Mouse (Mus musculus) Muller cell, postnatal 12 days (primary cell): ENCODE data around the gene Dtx2.
A peak's percentile ranks its signal among the peaks of the same experiment; 100 is the strongest.
"Not testable (repeated sequence)": the region's sequence is repeated elsewhere in the genome, so short reads cannot be mapped to it uniquely, and the experiment has no call there.

Experiments used
- DNase-seq: peaks from one replicate; pipeline ENCODE4 v3.0.0-alpha.2; 2015; ENCODE audit errors: inconsistent ontology term

The Dtx2 gene

DNA sequence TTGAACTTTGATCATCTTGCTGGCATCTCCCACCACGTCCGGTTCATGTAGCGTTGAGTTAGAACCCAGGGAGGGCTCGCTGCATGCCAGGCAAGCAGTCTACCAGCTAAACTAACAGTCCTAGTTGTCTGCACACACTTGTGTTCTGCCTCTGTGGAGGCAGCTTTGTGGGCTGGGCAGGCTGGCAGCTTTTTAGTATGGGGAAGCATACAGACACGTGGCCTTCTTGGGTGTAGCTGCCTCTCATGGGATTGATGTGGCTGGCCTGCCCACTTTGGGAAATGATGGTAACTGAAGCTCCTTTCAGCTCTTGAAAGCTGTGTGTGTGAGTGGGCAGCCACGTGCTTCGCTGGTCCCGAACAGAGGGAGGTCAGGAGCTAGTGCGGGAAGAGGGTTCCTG is 32.3 kb downstream of the Dtx2 start:
- no peak for DNase-seq

DNA sequence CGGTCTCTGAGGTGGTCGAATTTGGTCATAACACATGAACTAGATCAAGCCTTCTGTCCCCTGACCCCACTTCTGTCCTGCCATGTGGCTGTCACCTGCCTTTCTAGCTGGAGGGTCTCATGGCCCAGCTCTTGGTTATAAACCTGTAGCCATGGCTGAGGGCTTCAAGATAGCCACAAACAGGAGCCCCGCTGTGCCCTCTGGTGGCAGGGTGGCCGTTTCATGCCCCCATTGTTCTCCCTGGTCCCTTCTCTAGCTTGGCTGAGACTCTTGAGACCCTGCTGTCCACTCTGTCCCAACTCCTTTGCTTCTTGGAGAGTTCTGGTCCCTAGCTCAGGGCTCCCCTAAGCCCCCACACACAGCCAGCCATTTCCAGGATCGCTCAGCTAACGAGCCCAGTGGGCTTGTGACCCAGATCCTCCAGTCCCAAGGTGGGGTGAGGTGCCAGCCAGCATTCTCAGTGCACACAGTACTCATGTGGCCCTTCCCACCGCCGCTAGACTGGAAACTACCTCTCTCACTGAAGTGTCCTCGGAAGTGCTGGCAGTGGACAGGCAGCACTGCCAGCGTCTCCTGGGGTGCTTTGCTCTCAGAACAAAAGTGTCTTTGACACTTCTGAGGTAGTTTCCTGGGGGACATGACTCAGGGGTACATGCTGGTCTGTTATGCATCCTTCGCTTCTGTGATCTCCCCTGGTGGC is 33.2 kb downstream of the Dtx2 start:
- no peak for DNase-seq

DNA sequence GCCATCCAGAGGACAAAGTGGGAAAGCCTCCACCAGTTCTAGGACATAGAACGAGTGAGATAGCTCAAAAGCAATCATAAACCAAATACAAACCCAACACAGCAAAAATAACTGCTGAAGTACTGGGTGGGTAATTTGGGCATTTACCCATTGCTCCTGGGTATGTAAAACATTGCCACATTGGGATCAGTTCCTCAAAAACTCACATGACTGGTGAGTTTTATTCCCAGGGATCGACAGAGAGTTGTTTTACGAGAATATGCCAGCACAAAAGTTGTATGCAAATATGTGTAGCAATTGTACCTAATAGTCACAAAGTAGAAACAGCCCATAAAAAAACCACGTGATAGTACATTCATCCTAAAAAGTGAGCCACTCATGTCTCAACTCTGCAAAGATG is 40.3 kb downstream of the Dtx2 start:
- DNase-seq: no peak

DNA sequence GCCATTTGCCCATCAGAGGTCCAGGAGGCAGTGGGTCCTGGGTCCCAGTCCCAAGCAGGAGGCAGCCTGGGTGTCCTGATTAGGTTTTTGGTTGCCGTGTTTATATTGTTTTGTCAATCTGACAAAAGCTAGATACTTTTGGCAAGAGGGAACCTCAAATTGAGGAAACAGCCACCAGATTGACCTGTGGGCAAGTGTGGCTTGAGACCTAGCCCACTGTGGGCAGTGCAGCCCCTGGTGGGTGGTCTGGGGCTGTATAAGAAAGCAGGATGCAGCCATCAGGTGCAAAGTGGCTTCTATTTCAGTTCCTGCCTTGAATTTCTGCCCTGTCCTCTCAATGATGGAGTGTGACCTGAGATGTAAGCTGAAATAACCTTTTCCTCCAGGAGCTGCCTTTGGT is 40.7 kb downstream of the Dtx2 start:
- no peak for DNase-seq

- DNase-seq: no peak
These were observed 42.1 kb downstream of the Dtx2 start for GRCm38 (mm10) chr5:136036667-136037066.

GRCm38 (mm10) chr5:136038258-136039214 is 43.9 kb downstream of the Dtx2 start, which contains the start of gene Upk3b:
TSS of gene Upk3b (plus strand) at chr5:136038496.
- no peak for DNase-seq

DNA sequence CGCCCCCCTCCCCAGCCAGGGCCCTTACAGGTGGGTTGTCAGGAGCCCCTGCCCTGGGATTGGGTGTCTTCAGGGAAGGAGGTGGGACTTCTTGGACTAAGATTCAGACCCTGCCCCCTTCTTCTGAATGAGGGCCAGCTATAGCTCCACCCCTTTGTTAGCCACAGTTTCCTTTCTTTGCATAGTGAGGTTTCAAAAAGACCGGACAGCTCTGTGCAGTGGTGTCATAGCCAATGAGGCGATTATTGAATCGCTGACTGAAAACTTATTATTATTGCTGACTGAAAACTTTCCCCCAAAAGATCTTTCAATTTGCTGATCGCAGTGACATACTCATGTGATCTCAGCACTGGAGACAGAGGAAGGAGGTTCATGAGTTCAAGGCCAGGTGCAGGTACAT is 45.6 kb downstream of the Dtx2 start:
- DNase-seq: no peak

DNA sequence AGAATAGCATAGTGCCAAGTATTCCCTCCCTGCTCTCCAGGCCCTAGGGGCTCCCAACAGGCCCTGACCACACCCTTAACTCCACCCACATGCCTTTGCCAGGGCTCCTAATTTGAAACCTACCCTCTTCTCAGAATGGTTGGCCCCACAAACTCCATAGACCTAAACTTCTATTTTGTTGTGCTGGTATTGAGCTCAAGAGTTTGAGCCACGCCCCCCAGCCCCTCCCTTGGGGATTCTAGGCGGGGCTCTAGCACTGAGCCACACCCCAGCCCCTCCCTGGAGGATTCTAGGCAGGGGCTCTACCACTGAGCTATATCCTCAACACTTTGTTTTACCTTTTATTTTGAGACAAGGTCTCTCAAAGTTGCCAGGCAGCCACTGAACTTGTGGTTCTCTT is 46.7 kb downstream of the Dtx2 start:
- DNase-seq: no peak

DNA sequence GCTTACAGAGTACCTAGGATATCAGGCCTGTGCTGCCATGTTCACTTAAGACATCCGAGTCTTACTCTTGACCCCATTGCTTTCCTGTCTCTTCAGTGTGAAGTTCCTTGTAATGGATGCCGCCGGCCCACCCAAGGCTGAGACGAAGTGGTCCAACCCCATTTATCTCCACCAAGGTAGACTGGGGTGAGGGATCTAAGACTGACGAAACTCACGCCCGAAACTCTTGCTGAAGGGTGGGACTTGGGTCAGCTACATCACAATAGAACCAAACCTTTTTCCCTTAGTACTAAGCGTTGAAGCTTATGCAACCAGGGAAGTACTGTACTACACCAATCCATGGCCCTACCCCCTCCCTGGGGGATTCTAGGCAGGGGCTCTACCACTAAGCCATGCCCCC is 47.1 kb downstream of the Dtx2 start:
- DNase-seq: no peak

GRCm38 (mm10) chr5:136044865-136045264 is 50.3 kb downstream of the Dtx2 start:
- no peak for DNase-seq

DNA sequence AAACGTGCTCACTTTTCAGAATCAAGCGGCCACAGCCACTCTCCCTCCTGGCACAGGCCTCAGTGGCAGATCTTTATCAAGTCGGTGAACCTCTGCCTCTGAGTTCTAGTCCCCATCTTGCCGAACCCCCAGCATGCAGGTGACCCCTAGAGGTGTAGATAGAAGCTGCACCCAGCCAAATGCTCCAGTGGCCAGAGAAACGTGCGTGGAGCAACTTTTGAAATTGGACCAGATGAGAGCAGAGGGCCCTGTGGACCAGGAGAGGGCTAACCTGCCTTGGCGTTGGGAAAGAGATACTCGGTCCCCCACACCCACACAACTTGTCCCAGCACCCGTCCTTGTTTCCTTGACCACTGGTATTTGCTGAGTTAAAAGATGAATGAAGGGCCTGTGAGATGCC is 50.8 kb downstream of the Dtx2 start:
- DNase-seq: peak; percentile 22

GRCm38 (mm10) chr5:136045987-136046386 is 51.4 kb downstream of the Dtx2 start:
- DNase-seq: peak; percentile 89

GRCm38 (mm10) chr5:136048541-136048940 is 53.9 kb downstream of the Dtx2 start:
- DNase-seq: not testable (repeated sequence)

GRCm38 (mm10) chr5:136049926-136050325 is 55.3 kb downstream of the Dtx2 start:
- peak; percentile 81 for DNase-seq

GRCm38 (mm10) chr5:136051231-136052085 is 56.9 kb downstream of the Dtx2 start:
- peak; percentile 98 for DNase-seq

DNA sequence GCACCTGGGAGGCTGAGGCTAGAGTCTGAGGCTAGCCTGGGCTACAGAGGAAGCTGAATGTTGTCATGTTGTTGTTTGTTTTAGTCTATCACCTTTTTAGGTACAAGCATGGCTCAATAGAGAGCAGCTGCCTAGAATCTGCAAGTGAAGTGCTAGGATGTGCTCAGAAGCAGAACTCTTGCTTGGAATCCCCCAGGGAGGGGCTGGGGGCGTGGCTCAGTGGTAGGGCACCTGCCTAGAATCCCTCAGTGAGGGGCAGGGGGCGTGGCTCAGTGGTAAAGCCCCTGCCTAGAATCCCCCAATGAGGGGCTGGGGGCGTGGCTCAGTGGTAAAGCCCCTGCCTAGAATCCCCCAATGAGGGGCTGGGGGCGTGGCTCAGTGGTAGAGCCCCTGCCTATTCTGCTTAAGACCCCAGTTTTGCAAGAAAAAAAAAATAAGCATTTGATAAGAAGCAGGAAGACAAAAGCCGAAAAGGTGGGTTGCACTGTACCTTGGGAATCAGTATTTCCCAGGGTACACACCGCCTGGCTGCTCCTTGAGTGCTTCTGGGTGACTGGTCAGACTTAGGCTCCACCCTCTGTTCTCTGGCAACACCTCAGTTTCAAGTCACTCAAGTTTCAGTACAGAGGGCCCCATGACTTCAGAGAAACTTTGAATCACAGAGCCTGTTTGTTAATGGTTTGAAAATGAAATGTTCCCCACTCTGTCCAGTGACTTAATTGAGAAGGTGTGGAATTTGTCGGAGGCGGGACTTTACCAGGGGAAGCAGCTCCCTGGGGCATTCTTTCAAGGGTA is 58.5 kb downstream of the Dtx2 start:
- peak; percentile 65 for DNase-seq

DNA sequence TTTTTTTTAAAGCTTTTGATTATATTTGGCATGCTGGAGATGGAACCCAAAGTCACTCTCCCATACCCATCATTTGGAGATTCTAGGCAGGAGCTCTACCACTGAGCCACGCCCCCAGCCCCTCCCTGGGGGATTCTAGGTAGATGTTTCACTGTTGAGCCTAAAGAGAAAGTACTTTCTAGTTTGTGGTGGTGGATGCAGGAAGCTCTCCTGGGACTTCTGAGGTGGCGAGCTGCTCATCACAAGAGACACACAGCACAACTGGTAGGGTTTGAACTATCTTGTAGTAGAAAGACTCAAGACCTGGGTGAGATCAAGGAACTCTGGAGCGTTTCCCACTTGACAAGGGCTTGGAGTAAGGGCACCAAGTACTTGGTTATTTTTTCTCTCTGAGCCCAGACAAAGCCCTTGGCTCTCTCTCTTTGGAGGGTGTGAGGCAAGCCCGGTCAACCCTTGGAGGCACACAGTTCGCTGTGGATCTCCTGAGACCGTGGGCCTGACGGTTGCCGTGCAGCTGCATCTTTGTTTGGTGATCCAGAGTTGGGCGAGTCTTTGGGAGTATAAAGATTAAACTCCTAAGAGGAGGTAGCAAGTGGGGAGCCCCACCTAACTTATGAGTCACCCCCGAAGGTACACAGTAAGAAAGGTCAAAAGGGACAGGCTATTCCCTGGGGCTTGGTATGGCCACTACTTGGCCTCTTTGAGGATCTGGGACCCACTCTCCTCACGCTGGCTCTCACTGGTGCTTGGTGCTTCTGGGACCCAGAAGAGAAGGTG is 59.9 kb downstream of the Dtx2 start, which contains the start of gene Upk3bl:
Upk3bl (plus strand) TSS at position 192 of the 777 bp plus-strand sequence.
- no peak for DNase-seq

GRCm38 (mm10) chr5:136056062-136056461 is 61.5 kb downstream of the Dtx2 start:
- DNase-seq: peak; percentile 39

DNA sequence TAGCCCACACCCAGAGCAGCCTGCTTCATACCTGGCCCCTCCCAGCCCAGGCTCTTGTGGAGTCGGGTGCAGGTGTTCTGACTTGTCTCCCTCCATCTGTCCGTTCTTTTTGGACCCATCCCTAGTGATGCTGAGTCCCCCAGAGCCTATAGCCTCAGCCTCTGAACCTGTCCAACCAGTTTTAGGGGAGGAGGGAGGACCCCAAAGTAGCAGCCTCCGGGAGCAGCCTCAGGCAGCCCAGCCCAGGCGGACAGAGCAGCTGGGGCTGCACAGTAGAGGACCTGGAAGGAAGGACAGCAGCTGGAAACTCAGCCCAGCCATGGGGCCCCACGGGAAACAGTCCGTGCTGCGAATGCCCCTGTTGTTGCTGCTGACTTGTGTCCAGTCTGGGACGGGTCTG is 62.5 kb downstream of the Dtx2 start:
- DNase-seq: no peak

DNA sequence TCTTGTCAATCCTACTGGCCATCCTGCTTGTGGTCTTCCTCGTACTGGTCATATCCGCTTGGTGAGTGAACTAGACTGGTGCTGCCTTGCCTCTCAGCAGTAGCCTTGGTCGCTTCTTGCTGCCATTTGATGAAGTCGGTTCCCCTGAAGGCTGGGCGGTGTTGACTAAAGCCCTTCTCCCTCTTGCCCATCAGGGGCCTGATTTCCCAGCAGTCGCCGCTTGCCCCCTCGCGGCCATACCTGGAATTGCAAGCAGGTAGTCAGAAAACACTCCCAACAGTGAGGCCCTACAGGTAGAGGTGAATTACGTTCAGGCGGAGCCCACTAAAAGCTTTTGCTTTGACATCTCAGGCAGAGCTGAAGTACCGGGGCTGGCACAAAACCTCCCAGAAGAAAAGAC is 67.0 kb downstream of the Dtx2 start:
- DNase-seq: peak; percentile 68
